19 mouse cellular contexts compared by ENCODE assay signal in genomic region chr7:44529518-44529917, GRCm38 (mm10). TPM values are rescaled to one million over a fixed set of nuclear protein-coding genes. Genes with fewer than 3 reads are reported as not detected.
"Had no signal": no experiment of that assay in that cellular context is flagged by ENCODE, and none has a peak within 500 bp of the region (broad histone marks: within the 10 kb centered on the region; RNA-seq: fewer than 3 reads in every experiment).

No protein-coding gene starts in this region.

- ATAC-seq: inflammation-experienced regulatory T-cells, adult 6 months; intestine, postnatal 0 days; lung, postnatal 0 days had no signal

- H3K27ac ChIP-seq: kidney, postnatal 0 days; limb, embryonic 15.5 days; liver, embryonic 13.5 days; midbrain, embryonic 13.5 days; neural tube, embryonic 15.5 days had no signal

- H3K4me3 ChIP-seq: limb, embryonic 15.5 days; liver, embryonic 13.5 days; midbrain, embryonic 13.5 days; neural tube, embryonic 15.5 days had no signal

- H3K9ac ChIP-seq: limb, embryonic 15.5 days; liver, embryonic 13.5 days; midbrain, embryonic 13.5 days; neural tube, embryonic 15.5 days had no signal

- H3K9me3 ChIP-seq: limb, embryonic 15.5 days; liver, embryonic 13.5 days; midbrain, embryonic 13.5 days; neural tube, embryonic 15.5 days had no signal

- DNase-seq: kidney, adult 9 months; kidney, postnatal 36 days; layer of hippocampus, adult 9-11 months; layer of hippocampus, postnatal 36 days; liver, embryonic 13.5 days; lung, adult 18-20 months; lung, postnatal 36 days; right cerebral cortex, adult 18-20 months; right cerebral cortex, postnatal 25 days; thymus, postnatal 4 days had no signal

- H3K4me2 ChIP-seq: limb, embryonic 15.5 days; liver, embryonic 13.5 days; midbrain, embryonic 13.5 days; neural tube, embryonic 15.5 days had no signal

- H3K36me3 ChIP-seq: neural tube, embryonic 15.5 days had no signal

RNA-seq across cellular contexts. Expression of gene Spib, which starts 2.4 kb away (rescaled TPM):
- polyA plus RNA-seq: midbrain, embryonic 13.5 days; neural tube, embryonic 11.5 days; neural tube, embryonic 15.5 days; stomach, embryonic 14.5 days had no signal

RNA-seq across cellular contexts. Expression of gene Mybpc2, which starts 5.1 kb away (rescaled TPM):
- polyA plus RNA-seq: inflammation-experienced regulatory T-cells, adult 6 months; liver, embryonic 13.5 days; neural tube, embryonic 11.5 days had no signal
